Mouse (Mus musculus): Measurements from ENCODE around the gene Syne3. TPM values are rescaled to one million over a fixed set of nuclear protein-coding genes. Genes with fewer than 3 reads are reported as not detected.

Syne3 gene
- polyA plus RNA-seq, 1 experiment from 2014 or later: 0.31 TPM

GRCm38 (mm10) chr12:104892245-104892644 is 117.4 kb downstream of the Syne3 start:
- no peaks in the 10 kb centered on the region for H3K27me3 ChIP-seq (ENCODE audit: control insufficient read depth, insufficient read depth, low read length)
- no peak overlapping the region for H3K4me2 ChIP-seq (ENCODE audit: low read depth, severe bottlenecking)
- ATAC-seq (ENCODE audit: insufficient number of reproducible peaks, low FRiP score, low TSS enrichment, low read depth): no peak
- H3K4me1 ChIP-seq (ENCODE audit: control insufficient read depth, insufficient read depth, low read length): peaks cover 4% of the 10 kb centered on the region
- no peak overlapping the region for H3K9ac ChIP-seq (ENCODE audit: low read length)
- H3K27ac ChIP-seq (replicated peaks; ENCODE audit: low read depth, low read length): no peak overlapping the region
- no peaks in the 10 kb centered on the region for H3K36me3 ChIP-seq (ENCODE audit: control insufficient read depth, insufficient read depth, low read length)
- no peak for DNase-seq (ENCODE audit: low spot score)
- H3K4me3 ChIP-seq (ENCODE audit: low read depth, low read length): no peak overlapping the region
- no peaks in the 10 kb centered on the region for H3K9me3 ChIP-seq (ENCODE audit: control insufficient read depth, low read length)
- WGBS: 94% methylated on average over 3 of the region's 3 CpGs

- no peak overlapping the region for H3K4me2 ChIP-seq (ENCODE audit: low read depth, severe bottlenecking)
- H3K4me1 ChIP-seq (ENCODE audit: control insufficient read depth, insufficient read depth, low read length): no peaks in the 10 kb centered on the region
- ATAC-seq (ENCODE audit: insufficient number of reproducible peaks, low FRiP score, low TSS enrichment, low read depth) (no peak), DNase-seq (ENCODE audit: low spot score) (peak; percentile 45)
- H3K36me3 ChIP-seq (ENCODE audit: control insufficient read depth, insufficient read depth, low read length): no peaks in the 10 kb centered on the region
- 59% methylated on average over 8 of the region's 8 CpGs for WGBS
- no peak overlapping the region for H3K9ac ChIP-seq (ENCODE audit: low read length)
- H3K27me3 ChIP-seq (ENCODE audit: control insufficient read depth, insufficient read depth, low read length): no peaks in the 10 kb centered on the region
- H3K27ac ChIP-seq (replicated peaks; ENCODE audit: low read depth, low read length): peak overlapping the region; percentile 39; the same call in 1 of the 2 replicates
- no peak overlapping the region for H3K4me3 ChIP-seq (ENCODE audit: low read depth, low read length)
- no peaks in the 10 kb centered on the region for H3K9me3 ChIP-seq (ENCODE audit: control insufficient read depth, low read length)
Observed at GRCm38 (mm10) chr12:104890066-104890465, 119.5 kb downstream of the Syne3 start.

GRCm38 (mm10) chr12:104886104-104886503 is 123.5 kb downstream of the Syne3 start:
- no peak overlapping the region for H3K9ac ChIP-seq (ENCODE audit: low read length)
- no peak overlapping the region for H3K4me3 ChIP-seq (ENCODE audit: low read depth, low read length)
- H3K27ac ChIP-seq (replicated peaks; ENCODE audit: low read depth, low read length): no peak overlapping the region
- no peaks in the 10 kb centered on the region for H3K4me1 ChIP-seq (ENCODE audit: control insufficient read depth, insufficient read depth, low read length)
- no peaks in the 10 kb centered on the region for H3K27me3 ChIP-seq (ENCODE audit: control insufficient read depth, insufficient read depth, low read length)
- no peaks in the 10 kb centered on the region for H3K36me3 ChIP-seq (ENCODE audit: control insufficient read depth, insufficient read depth, low read length)
- ATAC-seq (ENCODE audit: insufficient number of reproducible peaks, low FRiP score, low TSS enrichment, low read depth) (no peak), DNase-seq (ENCODE audit: low spot score) (no peak)
- H3K9me3 ChIP-seq (ENCODE audit: control insufficient read depth, low read length): no peaks in the 10 kb centered on the region
- 91% methylated on average over 7 of the region's 7 CpGs for WGBS
- no peak overlapping the region for H3K4me2 ChIP-seq (ENCODE audit: low read depth, severe bottlenecking)

- Histone ChIP-seq H3K27me3 (ENCODE audit: control insufficient read depth, insufficient read depth, low read length) (no peaks in the 10 kb centered on the region), H3K36me3 (ENCODE audit: control insufficient read depth, insufficient read depth, low read length) (no peaks in the 10 kb centered on the region), H3K9ac (ENCODE audit: low read length) (no peak overlapping the region), H3K27ac (replicated peaks; ENCODE audit: low read depth, low read length) (no peak overlapping the region), H3K4me1 (ENCODE audit: control insufficient read depth, insufficient read depth, low read length) (no peaks in the 10 kb centered on the region), H3K9me3 (ENCODE audit: control insufficient read depth, low read length) (no peaks in the 10 kb centered on the region), H3K4me3 (ENCODE audit: low read depth, low read length) (no peak overlapping the region), H3K4me2 (ENCODE audit: low read depth, severe bottlenecking) (no peak overlapping the region)
- 74% methylated on average over 5 of the region's 5 CpGs for WGBS
- no peak for ATAC-seq (ENCODE audit: insufficient number of reproducible peaks, low FRiP score, low TSS enrichment, low read depth)
- DNase-seq (ENCODE audit: low spot score): no peak
Observed at GRCm38 (mm10) chr12:104882533-104882932, 127.1 kb downstream of the Syne3 start.

- Histone ChIP-seq H3K9ac (ENCODE audit: low read length) (no peak overlapping the region), H3K9me3 (ENCODE audit: control insufficient read depth, low read length) (no peaks in the 10 kb centered on the region), H3K4me3 (ENCODE audit: low read depth, low read length) (no peak overlapping the region), H3K27ac (replicated peaks; ENCODE audit: low read depth, low read length) (no peak overlapping the region), H3K4me2 (ENCODE audit: low read depth, severe bottlenecking) (no peak overlapping the region), H3K27me3 (ENCODE audit: control insufficient read depth, insufficient read depth, low read length) (no peaks in the 10 kb centered on the region), H3K36me3 (ENCODE audit: control insufficient read depth, insufficient read depth, low read length) (no peaks in the 10 kb centered on the region), H3K4me1 (ENCODE audit: control insufficient read depth, insufficient read depth, low read length) (no peaks in the 10 kb centered on the region)
- WGBS: 54% methylated on average over 2 of the region's 2 CpGs
- ATAC-seq (ENCODE audit: insufficient number of reproducible peaks, low FRiP score, low TSS enrichment, low read depth) (no peak), DNase-seq (ENCODE audit: low spot score) (no peak)
Observed at GRCm38 (mm10) chr12:104882061-104882460, 127.5 kb downstream of the Syne3 start.

GRCm38 (mm10) chr12:104881518-104882060 is 128.0 kb downstream of the Syne3 start:
- no peak overlapping the region for H3K9ac ChIP-seq (ENCODE audit: low read length)
- 82% methylated on average over 4 of the region's 4 CpGs for WGBS
- no peaks in the 10 kb centered on the region for H3K9me3 ChIP-seq (ENCODE audit: control insufficient read depth, low read length)
- H3K4me1 ChIP-seq (ENCODE audit: control insufficient read depth, insufficient read depth, low read length): no peaks in the 10 kb centered on the region
- no peaks in the 10 kb centered on the region for H3K27me3 ChIP-seq (ENCODE audit: control insufficient read depth, insufficient read depth, low read length)
- H3K4me3 ChIP-seq (ENCODE audit: low read depth, low read length): no peak overlapping the region
- ATAC-seq (ENCODE audit: insufficient number of reproducible peaks, low FRiP score, low TSS enrichment, low read depth) (no peak), DNase-seq (ENCODE audit: low spot score) (no peak)
- no peak overlapping the region for H3K4me2 ChIP-seq (ENCODE audit: low read depth, severe bottlenecking)
- no peak overlapping the region for H3K27ac ChIP-seq (replicated peaks; ENCODE audit: low read depth, low read length)
- H3K36me3 ChIP-seq (ENCODE audit: control insufficient read depth, insufficient read depth, low read length): no peaks in the 10 kb centered on the region

GRCm38 (mm10) chr12:104880367-104880766 is 129.2 kb downstream of the Syne3 start:
- Histone ChIP-seq H3K36me3 (ENCODE audit: control insufficient read depth, insufficient read depth, low read length) (no peaks in the 10 kb centered on the region), H3K9me3 (ENCODE audit: control insufficient read depth, low read length) (no peaks in the 10 kb centered on the region), H3K4me3 (ENCODE audit: low read depth, low read length) (no peak overlapping the region), H3K4me1 (ENCODE audit: control insufficient read depth, insufficient read depth, low read length) (no peaks in the 10 kb centered on the region), H3K4me2 (ENCODE audit: low read depth, severe bottlenecking) (no peak overlapping the region), H3K27ac (replicated peaks; ENCODE audit: low read depth, low read length) (no peak overlapping the region), H3K27me3 (ENCODE audit: control insufficient read depth, insufficient read depth, low read length) (no peaks in the 10 kb centered on the region), H3K9ac (ENCODE audit: low read length) (no peak overlapping the region)
- 48% methylated on average over 12 of the region's 12 CpGs for WGBS
- DNase-seq (ENCODE audit: low spot score): no peak
- ATAC-seq (ENCODE audit: insufficient number of reproducible peaks, low FRiP score, low TSS enrichment, low read depth): no peak

Small RNA genes lying within 50 kb of the gene (microRNA-seq; reads per million reads assigned to microRNA genes)
- 0.92 reads per million for gene Mir3069

Other genes starting within 250 kb of the Syne3 start
- 5.9 and 6.3 TPM in 2 replicates for gene Clmn, start 144.7 kb downstream of the Syne3 start, polyA plus RNA-seq (2014; fragmentation: Nextera tagmentation; extraction: Ambion mirVana)
- 189 and 202 TPM in 2 replicates for gene Glrx5, start 22.9 kb upstream of the Syne3 start, polyA plus RNA-seq (2014; fragmentation: Nextera tagmentation; extraction: Ambion mirVana)
- not detected in 2 replicates for gene Tcl1b2, start 136.2 kb upstream of the Syne3 start, polyA plus RNA-seq (2014; fragmentation: Nextera tagmentation; extraction: Ambion mirVana)
- gene Tcl1b1, start 149.9 kb upstream of the Syne3 start, polyA plus RNA-seq (2014; fragmentation: Nextera tagmentation; extraction: Ambion mirVana): not detected in 2 replicates
- not detected in 2 replicates for gene Tcl1b5, start 166.5 kb upstream of the Syne3 start, polyA plus RNA-seq (2014; fragmentation: Nextera tagmentation; extraction: Ambion mirVana)
- gene Tcl1b3, start 181.2 kb upstream of the Syne3 start, polyA plus RNA-seq (2014; fragmentation: Nextera tagmentation; extraction: Ambion mirVana): not detected in 2 replicates
- not detected in 2 replicates for gene Tcl1b4, start 192.1 kb upstream of the Syne3 start, polyA plus RNA-seq (2014; fragmentation: Nextera tagmentation; extraction: Ambion mirVana)
- not detected in 2 replicates for gene Tcl1, start 213.0 kb upstream of the Syne3 start, polyA plus RNA-seq (2014; fragmentation: Nextera tagmentation; extraction: Ambion mirVana)